Mouse (Mus musculus) left cerebral cortex, adult 9 months (tissue): ENCODE data around the gene Cdh26.

Experiments used
- DNase-seq, 2 experiments: peaks; one replicate each; pipeline ENCODE4 v3.0.0; 2022; ENCODE audit warnings: low spot score in 2 of 2

Gene Cdh26

GRCm38 (mm10) chr2:178507379-178508014, 77.2 kb downstream of the Cdh26 start:
- DNase-seq, result peak in 1 of 2 experiments; percentile 86

- no peak for DNase-seq
Observed at GRCm38 (mm10) chr2:178508279-178508678, 77.9 kb downstream of the Cdh26 start.

DNA sequence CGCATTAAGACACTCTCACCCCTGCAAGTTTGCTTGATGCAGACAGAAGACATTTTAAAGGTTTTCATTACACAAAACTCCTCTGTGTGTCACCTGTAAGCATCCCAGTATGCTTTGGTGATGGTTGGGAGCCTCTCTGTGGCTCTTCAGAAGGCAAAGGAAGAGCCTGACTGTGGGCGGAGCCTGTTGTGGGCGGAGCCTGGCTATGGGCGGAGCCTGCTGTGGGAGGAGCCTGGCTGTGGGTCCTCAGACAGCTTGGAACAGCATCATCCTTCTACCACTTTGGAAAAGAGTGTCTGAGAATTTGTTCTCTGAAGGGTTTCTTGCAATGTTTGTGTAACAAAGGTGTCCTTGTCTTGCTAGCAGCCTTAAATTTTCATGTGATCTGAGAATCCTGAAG, 82.7 kb downstream of the Cdh26 start:
- no peak for DNase-seq

DNA sequence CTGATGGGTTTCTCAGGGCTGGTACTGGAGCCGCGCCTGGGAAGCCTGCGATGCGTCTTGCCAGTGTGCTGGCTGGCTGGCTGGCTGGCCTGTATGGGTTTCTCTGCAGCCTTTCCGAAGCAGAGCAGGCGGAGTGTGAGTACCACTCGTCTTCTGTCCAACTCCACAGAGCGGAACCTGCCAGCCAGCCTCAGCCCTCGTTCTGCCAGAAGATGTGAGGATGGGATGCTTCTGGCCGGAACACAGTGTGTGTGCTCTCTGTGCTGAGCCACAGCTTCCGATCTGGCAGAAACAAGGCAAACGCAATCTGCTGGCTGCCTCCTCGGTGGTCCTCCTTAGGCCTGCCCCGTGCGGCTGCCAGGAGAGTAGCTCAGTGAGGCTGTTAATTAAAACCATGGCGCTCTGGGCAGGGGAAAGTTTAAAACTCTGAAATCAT, 83.3 kb downstream of the Cdh26 start:
- no peak for DNase-seq

GRCm38 (mm10) chr2:178516421-178516820, 86.1 kb downstream of the Cdh26 start:
- no peak for DNase-seq

- DNase-seq, result no peak
Observed at GRCm38 (mm10) chr2:178516941-178517340, 86.6 kb downstream of the Cdh26 start.

GRCm38 (mm10) chr2:178519321-178519720, 89.0 kb downstream of the Cdh26 start:
- no peak for DNase-seq

GRCm38 (mm10) chr2:178520216-178520615, 89.9 kb downstream of the Cdh26 start:
- no peak for DNase-seq

DNA sequence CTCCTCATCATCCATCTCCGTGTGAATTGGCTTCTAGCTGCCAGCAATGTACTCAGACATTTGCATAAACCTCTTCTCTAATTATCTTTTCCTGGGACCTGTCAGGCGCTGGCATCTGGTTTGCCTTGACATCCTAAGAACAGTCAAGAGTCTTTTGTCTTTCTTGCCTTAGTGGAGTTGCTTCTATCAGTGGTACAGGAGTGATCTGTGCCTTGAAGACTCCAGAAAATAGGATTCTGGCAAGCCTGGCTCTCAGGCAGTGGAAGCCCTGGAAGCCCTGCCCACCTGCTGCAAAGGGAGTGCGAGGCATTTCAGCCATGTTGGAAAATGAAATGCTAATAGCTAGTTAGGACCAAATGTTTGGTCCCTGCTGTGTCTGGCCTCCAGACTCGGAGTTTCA, 92.0 kb downstream of the Cdh26 start:
- no peak for DNase-seq

DNA sequence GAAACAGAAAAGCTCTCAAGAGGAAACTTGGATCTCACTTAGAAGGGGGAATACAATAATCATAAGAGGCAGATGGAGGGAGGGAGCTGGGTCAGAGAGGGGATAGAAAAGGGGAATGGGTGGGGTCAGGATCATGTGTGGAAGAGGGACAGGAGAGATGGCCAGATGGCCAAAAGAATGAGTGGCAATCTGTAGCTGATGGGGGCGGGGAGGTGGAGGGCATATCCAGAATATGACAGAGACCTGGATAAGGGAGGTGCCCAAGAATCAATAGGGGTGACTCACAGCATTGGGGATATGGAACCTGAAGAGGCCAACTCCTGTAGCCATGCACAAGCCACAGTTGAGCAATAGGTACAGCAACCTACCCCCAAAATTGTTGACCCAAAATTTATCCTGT, 92.5 kb downstream of the Cdh26 start:
- no peak for DNase-seq

DNA sequence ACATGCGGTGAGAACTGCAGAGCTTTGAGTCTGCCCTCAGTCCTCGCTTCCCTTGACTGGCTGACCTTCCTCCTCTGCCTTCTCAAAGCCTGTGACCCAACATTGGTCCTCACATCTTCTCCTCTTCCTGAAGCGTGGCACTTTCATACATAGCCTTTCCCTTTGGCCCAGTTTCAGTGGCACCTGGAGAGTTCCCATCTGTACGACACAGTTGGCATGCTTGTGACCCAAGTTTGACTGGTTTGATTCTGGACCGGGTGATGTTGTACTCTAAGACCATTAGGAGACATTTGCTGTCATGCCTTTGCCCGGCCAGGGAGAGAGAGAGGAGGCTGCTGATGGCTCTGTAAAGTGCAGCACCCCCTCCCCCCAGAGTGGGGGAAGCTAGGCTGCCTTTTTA, 96.4 kb downstream of the Cdh26 start:
- DNase-seq, result no peak

GRCm38 (mm10) chr2:178531226-178531625, 100.9 kb downstream of the Cdh26 start:
- no peak for DNase-seq

- DNase-seq, result no peak
Observed at GRCm38 (mm10) chr2:178536574-178536973, 106.2 kb downstream of the Cdh26 start.
